Mouse (Mus musculus) heart, postnatal 10 days (tissue): ENCODE measurements at regions not wholly inside any gene's neighbourhood (a gene's known extent, or its start where the extent isn't known, plus 50 kb on each side); places are given as distances from the start of the nearest gene placed in this dataset.

ENCODE experiments used
- microRNA-seq, 2 experiments: library from miRNA; unstranded; fragments of <30 nt; microRNA quantifications; one replicate each; pipeline ENCODE4 v1.2.0; 2022

Small RNAs in the stretch of these regions (microRNA-seq; reads per million reads assigned to microRNA genes)
- 0 reads per million in 2 experiments for gene Gm22402
